Mouse (Mus musculus) myocyte (in vitro differentiated cells): Measurements from ENCODE around the gene Stard13.

Experiments
- CEBPB ChIP-seq: IDR thresholded peaks from 2 replicates; pipeline ENCODE4 v1.6.1; 2011; ENCODE audit warnings: mild to moderate bottlenecking, moderate library complexity; ENCODE audit not compliant: poor library complexity, insufficient read depth, severe bottlenecking
- E2F4 ChIP-seq: IDR thresholded peaks from one replicate; pipeline ENCODE4 v1.6.1; 2011; ENCODE audit warnings: mild to moderate bottlenecking, control low read depth, moderate library complexity; ENCODE audit not compliant: insufficient read depth
- MAX ChIP-seq: IDR thresholded peaks from one replicate; pipeline ENCODE4 v1.6.1; 2011; ENCODE audit warnings: low read depth, mild to moderate bottlenecking, control low read depth
- MYOD1 ChIP-seq, 3 experiments: IDR thresholded peaks; one replicate each; pipeline ENCODE4 v1.6.1; 2011; ENCODE audit warnings: control low read depth in 2 of 3, low read depth in 2 of 3, mild to moderate bottlenecking in 2 of 3, moderate library complexity in 1 of 3; ENCODE audit not compliant: insufficient read length in 2 of 3, control insufficient read depth in 1 of 3
- POLR2A ChIP-seq: IDR thresholded peaks from one replicate; pipeline ENCODE4 v1.6.1; 2011; ENCODE audit warnings: low read depth, mild to moderate bottlenecking, control low read depth, moderate library complexity; ENCODE audit not compliant: insufficient read length
- POLR2AphosphoS2 ChIP-seq: IDR thresholded peaks from one replicate; pipeline ENCODE4 v1.6.1; 2011; ENCODE audit warnings: low read depth, control low read depth; ENCODE audit not compliant: insufficient read length
- TCF12 ChIP-seq: IDR thresholded peaks from one replicate; pipeline ENCODE4 v1.6.1; 2011; ENCODE audit warnings: mild to moderate bottlenecking, control low read depth; ENCODE audit not compliant: poor library complexity, insufficient read depth, severe bottlenecking
- USF1 ChIP-seq: IDR thresholded peaks from one replicate; pipeline ENCODE4 v1.6.1; 2011; ENCODE audit warnings: low read depth, mild to moderate bottlenecking, control low read depth, moderate library complexity

DNA sequence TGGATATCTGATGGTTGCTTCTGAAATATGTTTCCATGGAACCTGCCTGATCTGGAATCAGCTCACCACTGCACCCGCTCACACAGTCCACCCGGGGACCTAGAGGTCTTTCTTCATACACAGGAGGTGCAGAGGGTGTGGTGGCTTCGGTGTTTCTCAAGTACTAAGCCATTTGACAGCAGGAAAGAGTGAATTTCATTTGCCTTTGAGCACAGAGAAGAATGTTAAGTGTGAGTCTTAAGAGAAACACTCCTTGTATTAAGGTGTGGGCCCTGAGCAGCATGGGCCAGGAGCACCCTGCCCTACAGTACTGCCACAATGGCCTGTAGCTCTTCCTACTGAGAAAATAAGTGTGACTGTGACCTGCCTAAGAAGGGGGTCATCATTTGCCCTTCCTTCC is 65.4 kb downstream of the Stard13 start:
- TF ChIP-seq MYOD1 (IDR thresholded peaks at IDR 0.05; ENCODE audit: control insufficient read depth in 1 of 3, insufficient read length in 2 of 3, low read depth in 2 of 3) (no peak), POLR2A (no peak), E2F4 (no peak), MAX (no peak), USF1 (no peak), POLR2AphosphoS2 (no peak), TCF12 (no peak), CEBPB (no peak)
